Mouse (Mus musculus): ENCODE results near the gene Tspan4. TPM values are rescaled to one million over a fixed set of nuclear protein-coding genes. Genes with fewer than 3 reads are reported as not detected.

Tspan4 gene
- polyA plus RNA-seq, 1 experiment from 2014 or later, result 71.0 TPM

DNA sequence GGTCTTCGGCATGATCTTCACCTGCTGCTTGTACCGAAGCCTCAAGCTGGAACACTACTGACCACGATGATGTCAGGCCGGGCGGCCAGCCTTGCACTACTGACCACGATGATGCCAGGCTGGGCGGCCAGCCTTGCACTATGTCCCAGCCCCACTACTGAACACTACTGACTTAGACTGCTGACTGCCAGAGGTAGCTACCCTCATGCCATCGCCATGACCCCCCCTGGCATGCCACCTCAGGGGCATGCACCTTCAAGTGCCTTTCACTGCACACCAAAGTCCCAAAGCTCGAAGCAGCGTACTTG is 4.4 kb upstream of the Tspan4 start:
- Histone ChIP-seq H3K9me3 (ENCODE audit: control insufficient read depth, low read length) (no peaks in the 10 kb centered on the region), H3K36me3 (ENCODE audit: control insufficient read depth, insufficient read depth, low read length) (peaks cover 21% of the 10 kb centered on the region), H3K27ac (ENCODE audit: low read depth, low read length) (no peak overlapping the region), H3K4me2 (ENCODE audit: low read length) (no peak overlapping the region), H3K9ac (ENCODE audit: low read depth, low read length) (no peak overlapping the region), H3K4me3 (ENCODE audit: low read length) (no peak overlapping the region), H3K4me1 (ENCODE audit: control insufficient read depth, insufficient read depth, low read depth, low read length) (peaks cover 44% of the 10 kb centered on the region), H3K27me3 (replicated peaks; ENCODE audit: control insufficient read depth, insufficient read depth, low read length) (peaks cover 8% of the 10 kb centered on the region)
- WGBS, result 88% methylated on average over 10 of the region's 10 CpGs
- no peak for ATAC-seq

- H3K4me2 ChIP-seq (ENCODE audit: low read length), result no peak overlapping the region
These were observed 3.8 kb upstream of the Tspan4 start for GRCm38 (mm10) chr7:141471236-141471635.

GRCm38 (mm10) chr7:141472226-141472625 is 2.8 kb upstream of the Tspan4 start:
- Histone ChIP-seq H3K9me3 (ENCODE audit: control insufficient read depth, low read length) (no peaks in the 10 kb centered on the region), H3K36me3 (ENCODE audit: control insufficient read depth, insufficient read depth, low read length) (peaks cover 21% of the 10 kb centered on the region), H3K27ac (ENCODE audit: low read depth, low read length) (no peak overlapping the region), H3K4me1 (ENCODE audit: control insufficient read depth, insufficient read depth, low read depth, low read length) (peaks cover 50% of the 10 kb centered on the region), H3K27me3 (replicated peaks; ENCODE audit: control insufficient read depth, insufficient read depth, low read length) (peaks cover 4% of the 10 kb centered on the region; the same call in 1 of the 2 replicates), H3K4me3 (ENCODE audit: low read length) (no peak overlapping the region), H3K4me2 (ENCODE audit: low read length) (no peak overlapping the region), H3K9ac (ENCODE audit: low read depth, low read length) (no peak overlapping the region)
- no peak for ATAC-seq
- WGBS, result 85% methylated on average over 6 of the region's 6 CpGs

More at GRCm38 (mm10) chr7:141471236-141471635, 3.8 kb upstream of the Tspan4 start:
- 82% methylated on average over 1 of the region's 1 CpGs for WGBS
- H3K36me3 ChIP-seq (ENCODE audit: control insufficient read depth, insufficient read depth, low read length), result peaks cover 21% of the 10 kb centered on the region
- no peak overlapping the region for H3K27ac ChIP-seq (ENCODE audit: low read depth, low read length)
- ATAC-seq, result no peak
- H3K9me3 ChIP-seq (ENCODE audit: control insufficient read depth, low read length), result no peaks in the 10 kb centered on the region
- H3K27me3 ChIP-seq (replicated peaks; ENCODE audit: control insufficient read depth, insufficient read depth, low read length), result peaks cover 5% of the 10 kb centered on the region
- no peak overlapping the region for H3K4me3 ChIP-seq (ENCODE audit: low read length)
- no peak overlapping the region for H3K9ac ChIP-seq (ENCODE audit: low read depth, low read length)
- H3K4me1 ChIP-seq (ENCODE audit: control insufficient read depth, insufficient read depth, low read depth, low read length), result peaks cover 50% of the 10 kb centered on the region

DNA sequence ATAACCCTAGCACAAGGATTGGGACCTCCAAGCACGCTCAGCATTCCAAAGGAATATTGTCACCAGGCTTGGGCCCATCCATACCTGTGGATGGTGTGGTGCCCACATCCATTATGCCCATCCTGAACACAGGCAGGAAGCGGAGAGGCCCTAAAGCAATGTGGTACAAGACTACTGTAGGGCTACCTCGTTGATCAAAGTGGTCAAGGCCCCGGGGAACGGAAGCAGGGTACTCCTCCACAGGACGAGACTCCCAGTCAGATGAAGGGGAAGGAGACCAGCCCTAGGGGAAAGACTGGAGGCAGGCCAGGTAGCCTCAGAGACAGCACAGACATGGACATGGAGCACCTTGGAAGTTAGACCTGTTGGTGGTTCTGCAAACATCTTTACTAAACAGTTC is 2.3 kb upstream of the Tspan4 start:
- H3K4me3 ChIP-seq (ENCODE audit: low read length), result no peak overlapping the region
- 86% methylated on average over 6 of the region's 6 CpGs for WGBS
- no peak overlapping the region for H3K27ac ChIP-seq (ENCODE audit: low read depth, low read length)
- H3K4me2 ChIP-seq (ENCODE audit: low read length), result no peak overlapping the region
- H3K36me3 ChIP-seq (ENCODE audit: control insufficient read depth, insufficient read depth, low read length), result peaks cover 21% of the 10 kb centered on the region
- H3K27me3 ChIP-seq (replicated peaks; ENCODE audit: control insufficient read depth, insufficient read depth, low read length), result peaks cover 5% of the 10 kb centered on the region; the same call in 1 of the 2 replicates
- no peaks in the 10 kb centered on the region for H3K9me3 ChIP-seq (ENCODE audit: control insufficient read depth, low read length)
- no peak overlapping the region for H3K9ac ChIP-seq (ENCODE audit: low read depth, low read length)
- ATAC-seq, result no peak
- H3K4me1 ChIP-seq (ENCODE audit: control insufficient read depth, insufficient read depth, low read depth, low read length), result peaks cover 48% of the 10 kb centered on the region

DNA sequence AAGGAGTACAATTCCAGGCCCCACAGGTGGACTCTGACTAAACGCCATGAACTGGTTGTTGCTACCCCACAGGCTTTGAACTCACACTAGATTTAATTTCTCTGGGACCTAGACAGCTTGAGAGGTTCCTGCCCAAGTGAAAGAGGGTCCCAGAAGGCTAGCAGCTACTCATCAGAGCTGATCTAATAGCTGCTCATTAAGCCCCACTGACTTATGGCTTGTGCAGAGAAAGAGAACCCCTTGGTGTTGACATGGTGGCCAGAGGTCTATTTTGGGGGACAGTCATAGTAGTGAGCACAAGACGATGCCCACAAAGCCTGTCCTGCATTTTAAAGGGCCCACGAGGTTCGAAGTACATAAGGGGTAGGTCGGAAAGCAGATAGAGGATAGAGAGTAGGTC is 880 bp upstream of the Tspan4 start:
- H3K27me3 ChIP-seq (replicated peaks; ENCODE audit: control insufficient read depth, insufficient read depth, low read length), result peaks cover 5% of the 10 kb centered on the region; the same call in 1 of the 2 replicates
- peak overlapping the region; percentile 94 for H3K9ac ChIP-seq (ENCODE audit: low read depth, low read length)
- H3K4me2 ChIP-seq (ENCODE audit: low read length), result peak overlapping the region; percentile 95
- ATAC-seq, result no peak
- peaks cover 21% of the 10 kb centered on the region for H3K36me3 ChIP-seq (ENCODE audit: control insufficient read depth, insufficient read depth, low read length)
- 11% methylated on average over 5 of the region's 5 CpGs for WGBS
- H3K27ac ChIP-seq (ENCODE audit: low read depth, low read length), result no peak overlapping the region; the same call in 1 of the 2 replicates
- H3K4me1 ChIP-seq (ENCODE audit: control insufficient read depth, insufficient read depth, low read depth, low read length), result peaks cover 35% of the 10 kb centered on the region
- peak overlapping the region; percentile 66 for H3K4me3 ChIP-seq (ENCODE audit: low read length)
- H3K9me3 ChIP-seq (ENCODE audit: control insufficient read depth, low read length), result no peaks in the 10 kb centered on the region

DNA sequence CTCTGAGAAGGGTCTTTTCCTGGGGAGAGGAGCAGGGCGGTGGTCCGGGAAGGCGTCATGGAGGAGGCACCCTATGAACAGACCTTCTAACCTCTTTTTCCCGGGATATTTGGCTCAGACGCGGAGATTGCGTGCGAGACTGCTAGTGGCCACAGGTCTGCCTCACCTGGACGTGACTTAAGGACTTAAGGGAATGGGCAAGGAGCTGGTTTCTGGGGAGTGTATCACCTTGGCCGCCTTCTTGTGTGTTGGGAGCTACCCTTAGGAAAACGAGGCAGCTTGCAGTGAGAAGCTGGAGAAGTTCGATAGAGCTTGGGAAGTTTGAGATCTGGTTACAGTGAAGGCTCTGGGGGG is 742 bp downstream of the Tspan4 start:
- H3K4me1 ChIP-seq (ENCODE audit: control insufficient read depth, insufficient read depth, low read depth, low read length), result peaks cover 26% of the 10 kb centered on the region
- H3K9ac ChIP-seq (ENCODE audit: low read depth, low read length), result peak overlapping the region; percentile 94
- H3K4me3 ChIP-seq (ENCODE audit: low read length), result peak overlapping the region; percentile 66
- H3K4me2 ChIP-seq (ENCODE audit: low read length), result peak overlapping the region; percentile 95
- 3% methylated on average over 12 of the region's 12 CpGs for WGBS
- peaks cover 12% of the 10 kb centered on the region for H3K36me3 ChIP-seq (ENCODE audit: control insufficient read depth, insufficient read depth, low read length)
- ATAC-seq, result no peak
- H3K9me3 ChIP-seq (ENCODE audit: control insufficient read depth, low read length), result no peaks in the 10 kb centered on the region
- peak overlapping the region; percentile 34; the same call in 1 of the 2 replicates for H3K27ac ChIP-seq (ENCODE audit: low read depth, low read length)
- peaks cover 5% of the 10 kb centered on the region; the same call in 1 of the 2 replicates for H3K27me3 ChIP-seq (replicated peaks; ENCODE audit: control insufficient read depth, insufficient read depth, low read length)

- Histone ChIP-seq H3K27me3 (replicated peaks; ENCODE audit: control insufficient read depth, insufficient read depth, low read length) (peaks cover 5% of the 10 kb centered on the region; the same call in 1 of the 2 replicates), H3K4me1 (ENCODE audit: control insufficient read depth, insufficient read depth, low read depth, low read length) (peaks cover 32% of the 10 kb centered on the region), H3K36me3 (ENCODE audit: control insufficient read depth, insufficient read depth, low read length) (peaks cover 9% of the 10 kb centered on the region), H3K4me2 (ENCODE audit: low read length) (peak overlapping the region; percentile 95), H3K9ac (ENCODE audit: low read depth, low read length) (no peak overlapping the region), H3K9me3 (ENCODE audit: control insufficient read depth, low read length) (no peaks in the 10 kb centered on the region), H3K4me3 (ENCODE audit: low read length) (peak overlapping the region; percentile 66), H3K27ac (ENCODE audit: low read depth, low read length) (peak overlapping the region; percentile 59)
- no peak for ATAC-seq
- 1% methylated on average over 10 of the region's 17 CpGs for WGBS
These were observed 1.4 kb downstream of the Tspan4 start for GRCm38 (mm10) chr7:141476226-141476980.

DNA sequence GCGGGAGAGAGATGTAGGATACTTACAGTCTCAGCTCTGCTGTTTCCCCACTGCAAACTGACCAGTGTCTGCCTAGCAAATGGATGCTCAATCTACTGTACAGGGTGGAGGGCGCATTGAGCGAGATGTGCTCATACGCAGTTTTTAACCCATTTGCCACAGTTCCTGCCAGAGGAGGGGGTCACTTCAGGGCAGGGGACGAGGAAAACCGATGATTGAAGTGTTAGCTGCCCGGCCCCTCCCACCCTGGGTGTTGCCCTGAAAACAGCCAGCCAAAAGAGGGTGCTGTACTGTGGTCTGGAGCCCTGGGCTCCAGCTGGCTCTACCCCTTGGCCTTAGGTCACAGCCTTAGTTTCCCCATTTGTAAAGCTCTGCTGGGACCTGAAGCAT is 1.9 kb downstream of the Tspan4 start:
- no peak overlapping the region for H3K9ac ChIP-seq (ENCODE audit: low read depth, low read length)
- no peak for ATAC-seq
- peaks cover 8% of the 10 kb centered on the region for H3K36me3 ChIP-seq (ENCODE audit: control insufficient read depth, insufficient read depth, low read length)
- H3K4me3 ChIP-seq (ENCODE audit: low read length), result peak overlapping the region; percentile 18; the same call in 1 of the 2 replicates
- no peaks in the 10 kb centered on the region for H3K9me3 ChIP-seq (ENCODE audit: control insufficient read depth, low read length)
- 23% methylated on average over 7 of the region's 7 CpGs for WGBS
- H3K4me1 ChIP-seq (ENCODE audit: control insufficient read depth, insufficient read depth, low read depth, low read length), result peaks cover 37% of the 10 kb centered on the region
- peak overlapping the region; percentile 59 for H3K27ac ChIP-seq (ENCODE audit: low read depth, low read length)
- peak overlapping the region; percentile 95 for H3K4me2 ChIP-seq (ENCODE audit: low read length)
- H3K27me3 ChIP-seq (replicated peaks; ENCODE audit: control insufficient read depth, insufficient read depth, low read length), result peaks cover 5% of the 10 kb centered on the region; the same call in 1 of the 2 replicates

DNA sequence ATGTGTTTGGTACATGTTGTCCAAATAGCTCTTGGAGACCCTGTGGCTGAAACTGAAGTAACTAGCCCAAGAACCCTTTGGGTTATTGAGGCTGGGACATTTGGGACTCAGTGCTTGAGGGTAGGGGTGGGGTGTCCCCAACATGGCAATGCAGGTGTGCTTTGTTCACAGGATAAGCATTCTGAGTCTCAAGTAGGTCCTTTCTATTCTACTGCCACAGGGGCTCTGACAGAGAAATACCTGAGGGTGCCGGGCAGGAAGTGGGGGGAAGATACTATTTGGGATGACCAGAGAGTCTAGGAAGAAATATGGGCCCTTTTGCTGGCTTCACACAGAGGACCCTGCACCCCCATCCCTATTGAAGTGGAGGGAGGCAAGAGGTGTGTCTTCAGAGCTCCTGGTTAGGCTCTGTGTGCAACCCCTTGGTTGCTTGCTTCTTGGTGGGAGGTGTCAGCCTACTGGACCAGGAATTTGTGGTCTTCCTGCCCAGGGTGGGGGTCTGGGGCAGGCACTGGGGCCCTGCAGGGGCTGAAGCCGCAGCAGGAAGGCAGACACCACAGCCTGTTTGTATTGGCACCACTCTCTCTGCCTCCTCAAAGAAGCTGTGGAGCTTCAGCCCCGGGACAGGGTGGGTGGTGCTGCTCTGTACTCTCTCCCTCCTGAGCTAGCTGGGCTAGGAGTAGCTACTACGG is 2.7 kb downstream of the Tspan4 start:
- no peak for ATAC-seq
- Histone ChIP-seq H3K4me2 (ENCODE audit: low read length) (no peak overlapping the region), H3K27ac (ENCODE audit: low read depth, low read length) (no peak overlapping the region; the same call in 1 of the 2 replicates), H3K9ac (ENCODE audit: low read depth, low read length) (no peak overlapping the region), H3K9me3 (ENCODE audit: control insufficient read depth, low read length) (no peaks in the 10 kb centered on the region), H3K4me3 (ENCODE audit: low read length) (no peak overlapping the region), H3K27me3 (replicated peaks; ENCODE audit: control insufficient read depth, insufficient read depth, low read length) (peaks cover 5% of the 10 kb centered on the region; the same call in 1 of the 2 replicates), H3K4me1 (ENCODE audit: control insufficient read depth, insufficient read depth, low read depth, low read length) (peaks cover 41% of the 10 kb centered on the region), H3K36me3 (ENCODE audit: control insufficient read depth, insufficient read depth, low read length) (peaks cover 1% of the 10 kb centered on the region; the same call in 1 of the 2 replicates)
- 80% methylated on average over 4 of the region's 4 CpGs for WGBS
